Mouse (Mus musculus): ENCODE measurements around the gene Rasa4.

DNA sequence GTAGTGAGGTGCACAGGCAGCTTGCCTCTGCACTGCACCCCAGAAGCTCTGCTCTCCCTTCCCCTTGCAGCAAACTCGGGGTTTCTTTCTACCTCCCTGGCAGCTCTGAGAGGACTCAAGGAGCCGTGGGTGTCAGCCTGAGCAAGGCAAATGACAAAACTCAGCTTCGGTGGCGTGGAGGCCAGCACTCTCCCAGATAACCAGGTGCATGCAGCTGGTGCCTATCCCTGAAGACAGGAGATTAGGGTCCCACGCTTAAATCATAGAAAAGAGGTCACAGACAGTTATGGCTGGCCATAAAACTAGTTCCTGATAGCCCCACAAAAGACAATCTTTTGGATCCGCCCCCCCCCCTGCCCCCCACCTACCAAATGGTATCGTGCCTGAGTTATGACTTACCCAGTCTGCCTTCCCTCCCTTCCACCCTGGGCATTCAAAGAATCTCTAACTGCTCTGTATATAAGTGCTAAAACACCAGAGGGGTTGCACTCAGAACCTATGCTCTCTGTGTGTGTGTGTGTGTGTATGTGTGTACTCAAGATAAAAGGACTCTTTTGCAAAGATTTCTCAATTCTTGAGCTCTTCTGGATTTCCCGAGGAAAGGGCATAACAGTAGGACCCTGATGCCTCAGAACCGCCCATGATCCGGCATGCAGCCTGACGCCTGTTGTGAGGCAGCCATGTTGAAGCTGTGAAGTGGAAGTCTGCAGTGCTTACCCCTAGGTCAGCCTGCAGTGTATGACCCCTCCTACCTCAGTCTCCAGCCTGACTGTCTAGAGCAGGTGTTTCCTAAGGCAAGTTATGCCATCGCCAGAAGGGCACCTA lies 61.1 kb downstream of the Rasa4 start:
- no peak for TF ChIP-seq NRF1 (IDR thresholded peaks at IDR 0.05; ENCODE audit: insufficient read depth, low read depth, low read length, poor library complexity, severe bottlenecking)
- TF ChIP-seq CTCF (IDR thresholded peaks at IDR 0.05 in 2 of 3, conservative IDR thresholded peaks at IDR 0.05 in 1 of 3; ENCODE audit: control insufficient read depth in 1 of 3, insufficient read depth in 1 of 3, low read depth in 2 of 3, low read length in 3 of 3, poor library complexity in 1 of 3, severe bottlenecking in 1 of 3), result no peak
- no peak for TF ChIP-seq MAX (IDR thresholded peaks at IDR 0.05; ENCODE audit: low read length)
- TF ChIP-seq POLR2A (IDR thresholded peaks at IDR 0.05; ENCODE audit: control insufficient read depth in 1 of 2, insufficient read depth in 1 of 2, low read depth in 1 of 2, low read length in 2 of 2, poor library complexity in 1 of 2), result no peak
